Mouse (Mus musculus) heart, postnatal 25 days (tissue): ENCODE results near the gene D430019H16Rik. TPM values are rescaled to one million over a fixed set of nuclear protein-coding genes. Genes with fewer than 3 reads are reported as not detected.

Experiments used
- DNase-seq: peaks from one replicate; pipeline ENCODE4 v3.0.0; 2022; ENCODE audit warnings: low spot score
- intact Hi-C: fragments of 180-260 bp; cut with DNase I; formaldehyde crosslinking; loops from one replicate; pipeline ENCODE4 v1.15.1; 2025
- total RNA-seq, 2 experiments: library from RNA; stranded (reverse); gene quantifications; 2 replicates each; pipeline ENCODE4 v1.2.3; 2021

Gene D430019H16Rik
- total RNA-seq, 2 experiments from 2014 or later, result 0.22 to 0.34 TPM

GRCm38 (mm10) chr12:105531724-105532371 is 78.2 kb downstream of the D430019H16Rik start:
- intact Hi-C loops, result no loop called here

GRCm38 (mm10) chr12:105534842-105535241 is 81.2 kb downstream of the D430019H16Rik start:
- DNase-seq, result no peak
- intact Hi-C loops, result no loop called here

More at GRCm38 (mm10) chr12:105531724-105532371, 78.2 kb downstream of the D430019H16Rik start:
- no peak for DNase-seq

GRCm38 (mm10) chr12:105535968-105536760 is 82.5 kb downstream of the D430019H16Rik start:
- intact Hi-C loops, result no loop called here

GRCm38 (mm10) chr12:105537162-105537561 is 83.5 kb downstream of the D430019H16Rik start:
- intact Hi-C loops, result no loop called here
- DNase-seq, result no peak

More at GRCm38 (mm10) chr12:105535968-105536760, 82.5 kb downstream of the D430019H16Rik start:
- no peak for DNase-seq

GRCm38 (mm10) chr12:105539649-105540048 is 86.0 kb downstream of the D430019H16Rik start:
- DNase-seq, result no peak
- intact Hi-C loops, result no loop called here

- DNase-seq, result no peak
Observed at GRCm38 (mm10) chr12:105541590-105542402, 88.1 kb downstream of the D430019H16Rik start.

GRCm38 (mm10) chr12:105542513-105542912 is 88.9 kb downstream of the D430019H16Rik start:
- intact Hi-C loops, result no loop called here
- DNase-seq, result no peak

More at GRCm38 (mm10) chr12:105541590-105542402, 88.1 kb downstream of the D430019H16Rik start:
- intact Hi-C loops, result no loop called here

Other genes starting within 250 kb of the D430019H16Rik start
- not detected for gene Tcl1, start 231.1 kb upstream of the D430019H16Rik start, total RNA-seq
- not detected for gene Tunar, start 120.0 kb upstream of the D430019H16Rik start, total RNA-seq
- under 1 TPM; 0.59 to 0.88 TPM for gene Bdkrb2, start 109.4 kb downstream of the D430019H16Rik start, total RNA-seq
- gene Bdkrb1, start 149.2 kb downstream of the D430019H16Rik start, total RNA-seq, result not detected
- gene Gskip, start 231.0 kb downstream of the D430019H16Rik start, total RNA-seq, result 1 to 10 TPM; 7.0 to 7.6 TPM
- 10 to 100 TPM; 17.0 to 18.8 TPM for gene Atg2b, start 231.4 kb downstream of the D430019H16Rik start, total RNA-seq